Mouse (Mus musculus) kidney, adult 2 months (tissue): Measurements from ENCODE around the gene Slc22a5. TPM values are rescaled to one million over a fixed set of nuclear protein-coding genes. Genes with fewer than 3 reads are reported as not detected.
A peak's percentile ranks its signal among the peaks of the same experiment; 100 is the strongest.
"Not testable (repeated sequence)": the region's sequence is repeated elsewhere in the genome, so short reads cannot be mapped to it uniquely, and the experiment has no call there.

ENCODE experiments used
- DNase-seq: peaks from one replicate; pipeline ENCODE4 v3.0.0; 2021
- H3K27ac ChIP-seq: fragments of 200-500 bp; 2 replicates; pipeline ENCODE4 v1.5.1; 2012; ENCODE audit warnings: low read depth, low read length, control low read depth, inconsistent platforms; ENCODE audit not compliant: insufficient read depth
- H3K27me3 ChIP-seq: fragments of 200-500 bp; replicated peaks from 2 replicates; pipeline ENCODE4 v1.6.1; 2012; ENCODE audit warnings: mild to moderate bottlenecking, moderate library complexity, low read length, inconsistent platforms; ENCODE audit not compliant: control insufficient read depth, insufficient read depth
- H3K36me3 ChIP-seq: fragments of 200-500 bp; 2 replicates; pipeline ENCODE4 v1.6.1; 2012; ENCODE audit warnings: mild to moderate bottlenecking, moderate library complexity, low read length, inconsistent platforms; ENCODE audit not compliant: control insufficient read depth, insufficient read depth
- H3K4me1 ChIP-seq: fragments of 200-500 bp; 2 replicates; pipeline ENCODE4 v1.6.1; 2011; ENCODE audit warnings: low read length; ENCODE audit not compliant: control insufficient read depth, insufficient read depth
- H3K4me3 ChIP-seq: fragments of 200-500 bp; 2 replicates; pipeline ENCODE4 v1.5.1; 2011; ENCODE audit warnings: mild to moderate bottlenecking, low read depth, low read length, control low read depth; ENCODE audit not compliant: insufficient read depth
- CTCF ChIP-seq: fragments of 200-500 bp; conservative IDR thresholded peaks from 2 replicates; pipeline ENCODE4 v1.5.1; 2011; ENCODE audit warnings: low read depth, mild to moderate bottlenecking, control low read depth, low read length, moderate library complexity, mixed read lengths; ENCODE audit not compliant: insufficient read depth, insufficient read length
- POLR2A ChIP-seq: fragments of 200-500 bp; IDR thresholded peaks from one replicate; pipeline ENCODE4 v1.6.1; 2011; ENCODE audit warnings: low read depth, low read length, control low read depth
- WGBS: fragments of 180-500 bp; shearing (Covaris S2); methylation state at CpG from one replicate; pipeline ENCODE4 v1.1.7; 2018; 5-methylcytosine and 5-hydroxymethylcytosine counted together
- polyA plus RNA-seq: library from polyadenylated mRNA; depleted of rRNA; stranded (reverse); fragments of >200 nt; gene quantifications from 2 replicates; pipeline ENCODE4 v1.2.3, GENCODE M21; 2012; rRNA removed

Slc22a5 gene
- polyA plus RNA-seq: 188 and 195 TPM in 2 replicates

DNA sequence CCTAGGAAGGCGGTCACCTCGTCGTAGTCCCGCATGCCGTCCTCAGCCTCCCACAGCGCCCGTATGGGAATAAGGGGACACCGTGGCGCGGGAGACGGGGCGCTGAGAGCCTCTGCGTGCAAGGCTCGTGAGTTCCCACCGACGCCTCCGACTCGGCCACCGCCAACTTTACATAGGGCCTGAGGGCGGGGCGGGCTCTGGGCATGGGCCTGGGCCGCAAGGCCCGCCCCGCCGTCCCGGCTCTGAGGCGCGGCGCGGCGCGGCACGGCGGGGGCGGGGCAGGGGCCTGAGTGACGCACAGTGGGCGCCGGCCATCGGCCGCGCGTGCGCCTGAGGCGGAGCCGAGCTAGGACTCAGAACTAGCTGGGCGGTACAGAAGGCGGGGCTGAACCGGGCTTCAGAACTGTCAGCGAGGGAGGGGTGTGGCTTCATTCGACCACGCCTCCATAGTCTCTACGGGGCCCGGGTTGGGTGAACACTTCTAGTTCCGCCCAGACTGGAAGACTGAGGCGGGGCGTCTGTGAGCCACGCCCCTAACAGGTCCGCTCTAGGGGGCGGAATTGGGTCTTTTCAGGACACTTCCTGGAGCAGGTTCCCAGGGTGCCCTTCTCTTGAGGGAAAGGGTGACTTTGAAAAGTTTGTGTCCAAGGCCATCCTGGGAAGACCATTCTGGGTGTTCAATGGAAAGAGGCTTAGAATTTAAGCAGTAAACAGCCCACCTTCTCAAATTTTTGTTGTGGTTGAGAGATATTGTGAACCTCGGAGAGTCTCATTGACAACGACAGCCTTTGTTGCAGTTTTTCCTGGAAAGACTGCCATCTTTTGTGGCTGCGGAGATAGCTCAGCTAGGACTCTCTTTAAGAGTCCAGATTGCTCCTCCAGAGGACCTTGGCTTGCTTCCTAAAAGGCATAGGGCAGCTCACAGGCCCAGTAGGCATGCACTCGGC is at the start of gene Slc22a5:
Slc22a5 (minus strand) TSS at position 156 of the 947 bp plus-strand sequence.
- Histone ChIP-seq H3K4me3 (peak within 1 kb of the TSS; percentile 94), H3K27me3 (no peaks in the 10 kb centered on the region), H3K27ac (peak within 1 kb of the TSS; percentile 100), H3K36me3 (no peaks in the 10 kb centered on the region; the same call in 1 of the 2 replicates), H3K4me1 (peaks cover 16% of the 10 kb centered on the region; the same call in 1 of the 2 replicates)
- DNase-seq: peak; percentile 100
- TF ChIP-seq CTCF (no peak), POLR2A (peak; percentile 93)
- WGBS: 2% methylated on average over 63 of the region's 63 CpGs

DNA sequence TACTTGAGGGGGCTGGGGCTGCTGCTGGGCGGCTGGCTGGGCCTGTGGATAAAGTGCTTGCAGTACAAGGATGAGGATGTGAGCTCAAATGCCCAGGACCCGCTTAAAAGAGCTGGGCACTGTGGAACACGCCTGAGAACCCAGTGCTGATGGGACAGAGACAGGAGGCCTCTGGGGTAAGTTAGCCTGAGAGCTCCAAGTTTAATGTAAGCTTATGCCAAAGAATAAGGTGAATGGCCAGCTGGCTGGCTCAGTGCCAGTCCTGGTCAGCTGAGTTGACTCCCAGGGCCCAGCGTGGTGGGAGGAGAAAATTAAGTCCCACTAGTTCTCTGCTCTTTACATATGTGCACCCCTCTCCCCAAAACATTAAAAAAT is 40.5 kb upstream of the Slc22a5 start:
- H3K4me3 ChIP-seq, H3K27me3 ChIP-seq, H3K4me1 ChIP-seq, H3K27ac ChIP-seq, H3K36me3 ChIP-seq: not testable (repeated sequence)
- WGBS: 52% methylated on average over 4 of the region's 4 CpGs
- DNase-seq: peak; percentile 77

DNA sequence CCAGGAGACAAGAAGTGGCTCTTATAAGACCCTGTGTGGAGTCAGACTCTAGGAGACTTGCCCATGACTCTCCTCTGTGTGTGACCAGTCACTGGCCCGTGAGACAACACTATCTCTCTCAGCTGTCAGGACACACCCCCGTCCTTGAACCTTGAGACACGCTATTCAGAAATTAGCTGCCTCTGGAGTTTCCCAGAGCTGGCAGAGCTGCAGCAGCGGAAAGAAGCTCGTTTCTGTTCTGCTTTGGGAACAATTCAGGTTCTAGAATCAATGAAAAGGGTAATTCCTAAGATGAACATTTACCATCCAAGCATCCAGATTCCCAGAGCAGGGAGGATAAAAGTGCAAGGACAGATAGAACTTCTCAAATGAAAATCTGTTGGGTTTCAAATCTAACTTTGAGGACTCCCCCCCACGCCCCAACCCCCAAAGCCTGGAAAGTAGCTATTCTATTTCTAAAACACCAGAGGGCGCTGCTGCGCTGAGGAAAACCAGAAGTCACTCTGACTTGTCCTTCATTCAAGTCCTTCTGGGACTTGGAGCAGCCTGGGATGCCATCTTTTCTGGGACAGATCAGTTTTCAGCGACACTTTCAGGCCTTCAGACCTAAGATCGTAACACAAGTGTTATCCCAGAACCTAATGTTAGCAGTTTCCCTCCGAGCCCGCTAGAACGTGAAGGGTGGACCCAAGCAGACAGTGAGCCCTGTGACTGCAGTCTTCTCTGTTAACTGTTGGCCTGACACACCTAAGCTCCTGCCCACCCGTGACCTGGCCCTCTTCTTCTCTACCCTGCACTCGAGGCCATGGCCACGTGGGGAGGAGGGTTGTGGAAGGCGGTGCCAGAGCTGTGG is 39.9 kb upstream of the Slc22a5 start:
- DNase-seq: peak; percentile 67
- no peak overlapping the region for H3K27ac ChIP-seq
- TF ChIP-seq POLR2A (no peak), CTCF (peak; percentile 77)

DNA sequence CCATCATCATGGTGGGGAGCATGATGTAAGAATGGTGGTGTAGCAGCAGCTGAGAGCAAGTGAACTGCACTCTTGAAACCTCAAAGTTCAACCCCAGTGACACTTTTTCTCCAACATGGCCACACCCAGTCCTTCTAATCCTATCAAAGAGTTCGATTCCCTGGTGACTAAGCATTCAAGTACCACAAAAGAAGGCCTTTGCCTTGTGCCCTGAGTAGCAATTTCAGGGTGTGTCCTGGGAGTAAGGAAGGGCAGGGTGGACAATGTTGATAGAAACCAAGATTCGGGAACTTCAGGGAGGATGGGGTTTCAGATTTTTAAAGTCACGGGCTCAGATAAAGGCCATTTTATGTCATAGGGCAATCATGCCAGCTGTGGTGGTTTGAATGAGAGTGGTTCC is 38.3 kb upstream of the Slc22a5 start:
- Histone ChIP-seq H3K36me3 (no peaks in the 10 kb centered on the region), H3K4me3 (no peak overlapping the region), H3K4me1 (peaks cover 4% of the 10 kb centered on the region; the same call in 1 of the 2 replicates), H3K27me3 (no peaks in the 10 kb centered on the region), H3K27ac (no peak overlapping the region)
- TF ChIP-seq POLR2A (no peak), CTCF (no peak)
- no peak for DNase-seq
- WGBS: 90% methylated on average over 3 of the region's 3 CpGs

More for the DNA sequence above, 39.9 kb upstream of the Slc22a5 start:
- H3K4me3 ChIP-seq: no peak overlapping the region
- WGBS: 26% methylated on average over 17 of the region's 17 CpGs
- no peaks in the 10 kb centered on the region for H3K27me3 ChIP-seq
- H3K36me3 ChIP-seq: no peaks in the 10 kb centered on the region
- H3K4me1 ChIP-seq: peaks cover 4% of the 10 kb centered on the region; the same call in 1 of the 2 replicates

DNA sequence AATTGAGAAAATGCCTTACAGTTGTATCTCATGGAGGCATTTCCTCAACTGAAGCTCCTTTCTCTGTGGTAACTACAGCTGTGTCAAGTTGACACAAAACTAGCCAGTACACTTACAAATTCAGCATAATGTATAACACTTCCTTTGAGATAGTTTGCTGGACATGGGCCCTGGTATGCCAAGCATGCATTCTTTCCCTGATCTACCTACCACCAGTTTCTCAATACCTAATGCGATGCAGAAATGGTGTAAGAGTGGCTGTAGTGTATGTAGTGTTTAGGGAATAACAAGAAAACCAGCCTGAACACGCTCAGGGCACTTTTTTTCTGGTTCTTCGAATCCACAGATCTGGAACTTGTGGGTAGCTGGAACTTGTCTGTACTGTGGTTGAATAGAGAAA is 37.1 kb upstream of the Slc22a5 start:
- no peak overlapping the region for H3K4me3 ChIP-seq
- TF ChIP-seq CTCF: no peak
- TF ChIP-seq POLR2A: no peak
- H3K27ac ChIP-seq: no peak overlapping the region
- WGBS: 63% methylated on average over 3 of the region's 3 CpGs
- no peaks in the 10 kb centered on the region for H3K36me3 ChIP-seq
- no peaks in the 10 kb centered on the region for H3K27me3 ChIP-seq
- DNase-seq: peak; percentile 29
- peaks cover 4% of the 10 kb centered on the region; the same call in 1 of the 2 replicates for H3K4me1 ChIP-seq

DNA sequence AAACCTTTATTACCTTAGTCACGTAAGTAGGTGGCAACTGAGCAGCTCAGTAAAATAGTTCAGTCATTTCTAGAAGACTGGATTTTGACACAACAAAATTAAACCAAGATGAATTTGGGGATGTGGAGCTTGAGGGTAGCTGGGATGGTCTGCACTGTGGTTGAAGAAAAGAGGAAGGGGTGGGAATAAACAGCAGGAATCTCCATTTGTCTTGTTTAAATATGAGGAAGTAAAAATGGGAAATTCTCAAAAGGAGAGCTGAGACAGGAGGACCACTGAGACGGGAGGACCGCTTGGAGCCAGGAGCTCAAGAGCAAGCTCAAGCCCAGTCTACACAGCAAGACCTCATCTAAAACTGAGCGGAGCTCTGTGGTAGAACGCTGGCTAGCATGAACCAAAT is 34.8 kb upstream of the Slc22a5 start:
- Histone ChIP-seq H3K36me3 (no peaks in the 10 kb centered on the region), H3K27me3 (no peaks in the 10 kb centered on the region), H3K4me1 (no peaks in the 10 kb centered on the region), H3K27ac (no peak overlapping the region), H3K4me3 (no peak overlapping the region)
- no peak for TF ChIP-seq POLR2A
- DNase-seq: no peak
- WGBS: 95% methylated on average over 5 of the region's 5 CpGs

DNA sequence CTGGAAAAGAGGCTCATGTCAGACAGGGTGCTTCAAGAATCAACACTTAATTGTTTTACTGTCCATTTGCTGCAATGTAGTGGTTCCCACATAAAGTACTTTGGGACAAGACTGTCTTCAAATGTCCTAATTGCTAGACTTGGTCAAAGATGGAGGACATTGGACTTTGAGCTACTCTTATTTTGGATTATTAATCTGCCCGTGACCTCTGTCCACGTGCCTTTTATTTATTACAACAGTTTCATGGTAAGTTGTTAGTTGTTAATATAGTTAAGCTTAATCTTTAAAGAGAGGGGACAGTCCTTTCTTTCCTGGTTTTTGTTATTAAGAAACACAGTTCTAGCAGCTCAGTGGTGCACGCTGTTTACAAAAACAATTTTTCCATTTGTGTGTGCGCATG is 27.4 kb upstream of the Slc22a5 start:
- Histone ChIP-seq H3K27ac (no peak overlapping the region; the same call in 1 of the 2 replicates), H3K27me3 (no peaks in the 10 kb centered on the region), H3K36me3 (no peaks in the 10 kb centered on the region), H3K4me3 (no peak overlapping the region), H3K4me1 (no peaks in the 10 kb centered on the region)
- TF ChIP-seq POLR2A (no peak), CTCF (no peak)
- WGBS: 68% methylated on average over 4 of the region's 4 CpGs
- peak; percentile 58 for DNase-seq
